Mouse (Mus musculus) kidney, adult 2 months (tissue): ENCODE measurements around the gene Lrrc71.

Source experiments
- CTCF ChIP-seq: fragments of 200-500 bp; conservative IDR thresholded peaks from 2 replicates; pipeline ENCODE4 v1.5.1; 2011; ENCODE audit warnings: low read depth, mild to moderate bottlenecking, control low read depth, low read length, moderate library complexity, mixed read lengths; ENCODE audit not compliant: insufficient read depth, insufficient read length
- POLR2A ChIP-seq: fragments of 200-500 bp; IDR thresholded peaks from one replicate; pipeline ENCODE4 v1.6.1; 2011; ENCODE audit warnings: low read depth, low read length, control low read depth

GRCm38 (mm10) chr3:87789768-87790167 is 41.3 kb upstream of the Lrrc71 start:
- TF ChIP-seq CTCF (no peak), POLR2A (no peak)
